Mouse (Mus musculus) cerebellum, adult 8-10 months (tissue): ENCODE measurements around the gene Gjd2.

ENCODE experiments used
- DNase-seq: peaks from one replicate; pipeline ENCODE4 v3.0.0; 2022

Gjd2 gene

GRCm38 (mm10) chr2:114012749-114013211, 639 bp downstream of the Gjd2 start:
- peak; percentile 22 for DNase-seq

GRCm38 (mm10) chr2:114011838-114012237, 1.6 kb downstream of the Gjd2 start:
- DNase-seq, result no peak

- DNase-seq, result no peak
Observed at GRCm38 (mm10) chr2:114008321-114008720, 5.1 kb downstream of the Gjd2 start.

GRCm38 (mm10) chr2:113997484-113997883, 15.9 kb downstream of the Gjd2 start:
- DNase-seq, result no peak

- DNase-seq, result no peak
Observed at GRCm38 (mm10) chr2:113996930-113997329, 16.5 kb downstream of the Gjd2 start.

- no peak for DNase-seq
Observed at GRCm38 (mm10) chr2:113984890-113985289, 28.5 kb downstream of the Gjd2 start.

- no peak for DNase-seq
Observed at GRCm38 (mm10) chr2:113980664-113981063, 32.8 kb downstream of the Gjd2 start.

- no peak for DNase-seq
Observed at GRCm38 (mm10) chr2:113978151-113978771, 35.2 kb downstream of the Gjd2 start.

GRCm38 (mm10) chr2:113973950-113974349, 39.5 kb downstream of the Gjd2 start:
- DNase-seq, result no peak

GRCm38 (mm10) chr2:113966421-113966820, 47.0 kb downstream of the Gjd2 start:
- DNase-seq, result no peak
